Mouse (Mus musculus) urinary bladder, adult 18-20 months (tissue): ENCODE measurements around the gene Sell.

Experiments
- DNase-seq, 2 experiments: peaks; one replicate each; pipeline ENCODE4 v3.0.0; 2022; ENCODE audit warnings: low spot score in 2 of 2, mixed read lengths in 2 of 2

The Sell gene

GRCm38 (mm10) chr1:164132609-164133008 is 70.8 kb downstream of the Sell start:
- no peak for DNase-seq
